Mouse (Mus musculus): ENCODE measurements around the gene 1700028J19Rik. TPM values are rescaled to one million over a fixed set of nuclear protein-coding genes. Genes with fewer than 3 reads are reported as not detected.

The 1700028J19Rik gene
- 1.6 and 1.8 TPM in 2 replicates for polyA plus RNA-seq (2015; fragmentation: Nextera tagmentation; extraction: Ambion mirVana)

- peaks cover 13% of the 10 kb centered on the region for H3K4me1 ChIP-seq
- H3K27me3 ChIP-seq (replicated peaks) = no peaks in the 10 kb centered on the region
- peak within 1 kb of the TSS; percentile 79 for H3K4me3 ChIP-seq (replicated peaks)
- whole genome bisulfite sequencing = under 1% methylated on average over 62 of the region's 62 CpGs
- ATAC-seq (ENCODE audit: insufficient read depth, low FRiP score, low read depth) = peak; percentile 84
- H3K9ac ChIP-seq = peak within 1 kb of the TSS; percentile 90
- H3K27ac ChIP-seq = peak within 1 kb of the TSS; percentile 96
- H3K36me3 ChIP-seq = peaks cover 22% of the 10 kb centered on the region
- H3K9me3 ChIP-seq = no peaks in the 10 kb centered on the region
- peak within 1 kb of the TSS; percentile 65 for H3K4me2 ChIP-seq
Measured at GRCm38 (mm10) chr7:44246055-44246983, at the start of gene 1700028J19Rik, which contains the start of gene 2410002F23Rik. 1700028J19Rik (minus strand) TSS chr7:44246695. 2410002F23Rik (plus strand) TSS chr7:44246722.

- H3K9ac ChIP-seq = no peak overlapping the region
- H3K4me2 ChIP-seq = no peak overlapping the region
- no peak overlapping the region for H3K4me3 ChIP-seq (replicated peaks)
- no peak overlapping the region for H3K27ac ChIP-seq
- 53% methylated on average over 4 of the region's 4 CpGs for WGBS
- no peak for ATAC-seq (ENCODE audit: insufficient read depth, low FRiP score, low read depth)
- H3K27me3 ChIP-seq (replicated peaks) = no peaks in the 10 kb centered on the region
- no peaks in the 10 kb centered on the region for H3K36me3 ChIP-seq
- no peaks in the 10 kb centered on the region for H3K9me3 ChIP-seq
- H3K4me1 ChIP-seq = no peaks in the 10 kb centered on the region
Measured at GRCm38 (mm10) chr7:44291418-44291817, 44.9 kb upstream of the 1700028J19Rik start.

- Histone ChIP-seq H3K36me3 (no peaks in the 10 kb centered on the region), H3K9ac (no peak overlapping the region), H3K4me1 (no peaks in the 10 kb centered on the region), H3K27me3 (replicated peaks) (no peaks in the 10 kb centered on the region), H3K27ac (no peak overlapping the region), H3K4me2 (no peak overlapping the region), H3K4me3 (replicated peaks) (no peak overlapping the region), H3K9me3 (no peaks in the 10 kb centered on the region)
- ATAC-seq (ENCODE audit: insufficient read depth, low FRiP score, low read depth) = no peak
- WGBS = 64% methylated on average over 4 of the region's 4 CpGs
Measured at GRCm38 (mm10) chr7:44290986-44291385, 44.5 kb upstream of the 1700028J19Rik start.

GRCm38 (mm10) chr7:44287760-44288159 is 41.3 kb upstream of the 1700028J19Rik start:
- no peak overlapping the region for H3K4me3 ChIP-seq (replicated peaks)
- H3K9ac ChIP-seq = no peak overlapping the region
- 55% methylated on average over 7 of the region's 7 CpGs for WGBS
- H3K9me3 ChIP-seq = no peaks in the 10 kb centered on the region
- H3K27me3 ChIP-seq (replicated peaks) = no peaks in the 10 kb centered on the region
- no peaks in the 10 kb centered on the region for H3K36me3 ChIP-seq
- no peaks in the 10 kb centered on the region for H3K4me1 ChIP-seq
- H3K27ac ChIP-seq = no peak overlapping the region
- ATAC-seq (ENCODE audit: insufficient read depth, low FRiP score, low read depth) = no peak
- no peak overlapping the region for H3K4me2 ChIP-seq

- no peak overlapping the region for H3K9ac ChIP-seq
- H3K4me3 ChIP-seq (replicated peaks) = no peak overlapping the region
- no peaks in the 10 kb centered on the region for H3K9me3 ChIP-seq
- no peak for ATAC-seq (ENCODE audit: insufficient read depth, low FRiP score, low read depth)
- no peaks in the 10 kb centered on the region for H3K36me3 ChIP-seq
- no peak overlapping the region for H3K27ac ChIP-seq
- H3K4me1 ChIP-seq = no peaks in the 10 kb centered on the region
- no peak overlapping the region for H3K4me2 ChIP-seq
- WGBS = 80% methylated on average over 7 of the region's 7 CpGs
- no peaks in the 10 kb centered on the region for H3K27me3 ChIP-seq (replicated peaks)
Measured at GRCm38 (mm10) chr7:44281586-44281985, 35.1 kb upstream of the 1700028J19Rik start.

GRCm38 (mm10) chr7:44280959-44281358 is 34.5 kb upstream of the 1700028J19Rik start:
- Histone ChIP-seq H3K9ac (no peak overlapping the region), H3K4me1 (no peaks in the 10 kb centered on the region), H3K27ac (no peak overlapping the region), H3K36me3 (no peaks in the 10 kb centered on the region), H3K4me3 (replicated peaks) (no peak overlapping the region), H3K27me3 (replicated peaks) (no peaks in the 10 kb centered on the region), H3K4me2 (no peak overlapping the region), H3K9me3 (no peaks in the 10 kb centered on the region)
- 60% methylated on average over 1 of the region's 1 CpGs for WGBS
- ATAC-seq (ENCODE audit: insufficient read depth, low FRiP score, low read depth) = no peak

GRCm38 (mm10) chr7:44277250-44277622 is 30.7 kb upstream of the 1700028J19Rik start:
- H3K9ac ChIP-seq = no peak overlapping the region
- H3K27me3 ChIP-seq (replicated peaks) = 0 out of 2 replicates have a peak, but pooled peaks cover 8% of the 10 kb centered on the region
- H3K4me2 ChIP-seq = no peak overlapping the region
- ATAC-seq (ENCODE audit: insufficient read depth, low FRiP score, low read depth) = no peak
- 44% methylated on average over 2 of the region's 2 CpGs for WGBS
- H3K4me3 ChIP-seq (replicated peaks) = no peak overlapping the region
- no peaks in the 10 kb centered on the region for H3K36me3 ChIP-seq
- no peak overlapping the region for H3K27ac ChIP-seq
- no peaks in the 10 kb centered on the region for H3K4me1 ChIP-seq
- no peaks in the 10 kb centered on the region for H3K9me3 ChIP-seq

- Histone ChIP-seq H3K4me3 (replicated peaks) (no peak overlapping the region), H3K27ac (no peak overlapping the region), H3K9me3 (no peaks in the 10 kb centered on the region), H3K4me1 (no peaks in the 10 kb centered on the region), H3K27me3 (replicated peaks) (0 out of 2 replicates have a peak, but pooled peaks cover 8% of the 10 kb centered on the region), H3K36me3 (no peaks in the 10 kb centered on the region), H3K9ac (no peak overlapping the region), H3K4me2 (no peak overlapping the region)
- ATAC-seq (ENCODE audit: insufficient read depth, low FRiP score, low read depth) = no peak; the same call in 1 of the 2 replicates
- 63% methylated on average over 10 of the region's 10 CpGs for WGBS
Measured at GRCm38 (mm10) chr7:44276461-44277249, 30.2 kb upstream of the 1700028J19Rik start.

- H3K27ac ChIP-seq = no peak overlapping the region
- 75% methylated on average over 3 of the region's 3 CpGs for WGBS
- H3K27me3 ChIP-seq (replicated peaks) = 0 out of 2 replicates have a peak, but pooled peaks cover 8% of the 10 kb centered on the region
- H3K4me1 ChIP-seq = no peaks in the 10 kb centered on the region
- no peaks in the 10 kb centered on the region for H3K36me3 ChIP-seq
- no peak overlapping the region for H3K4me2 ChIP-seq
- H3K9me3 ChIP-seq = no peaks in the 10 kb centered on the region
- H3K9ac ChIP-seq = no peak overlapping the region
- ATAC-seq (ENCODE audit: insufficient read depth, low FRiP score, low read depth) = no peak
- no peak overlapping the region for H3K4me3 ChIP-seq (replicated peaks)
Measured at GRCm38 (mm10) chr7:44275546-44275945, 29.1 kb upstream of the 1700028J19Rik start.

- 0 out of 2 replicates have a peak, but pooled peaks cover 8% of the 10 kb centered on the region for H3K27me3 ChIP-seq (replicated peaks)
- H3K4me1 ChIP-seq = no peaks in the 10 kb centered on the region
- no peak for ATAC-seq (ENCODE audit: insufficient read depth, low FRiP score, low read depth)
- no peak overlapping the region for H3K4me3 ChIP-seq (replicated peaks)
- 28% methylated on average over 11 of the region's 11 CpGs for WGBS
- no peaks in the 10 kb centered on the region for H3K9me3 ChIP-seq
- no peak overlapping the region for H3K4me2 ChIP-seq
- no peak overlapping the region for H3K27ac ChIP-seq
- H3K36me3 ChIP-seq = no peaks in the 10 kb centered on the region
- no peak overlapping the region for H3K9ac ChIP-seq
Measured at GRCm38 (mm10) chr7:44274096-44274495, 27.6 kb upstream of the 1700028J19Rik start.

- no peak for ATAC-seq (ENCODE audit: insufficient read depth, low FRiP score, low read depth)
- 72% methylated on average over 7 of the region's 7 CpGs for WGBS
Measured at GRCm38 (mm10) chr7:44273446-44273845, 27.0 kb upstream of the 1700028J19Rik start.

More at GRCm38 (mm10) chr7:44273446-44273845, 27.0 kb upstream of the 1700028J19Rik start:
- no peaks in the 10 kb centered on the region for H3K9me3 ChIP-seq
- H3K36me3 ChIP-seq = no peaks in the 10 kb centered on the region
- no peaks in the 10 kb centered on the region for H3K4me1 ChIP-seq
- no peak overlapping the region for H3K27ac ChIP-seq
- H3K9ac ChIP-seq = no peak overlapping the region
- no peak overlapping the region for H3K4me3 ChIP-seq (replicated peaks)
- H3K4me2 ChIP-seq = no peak overlapping the region
- H3K27me3 ChIP-seq (replicated peaks) = 0 out of 2 replicates have a peak, but pooled peaks cover 8% of the 10 kb centered on the region
